Mouse (Mus musculus): Measurements from ENCODE around the gene Dbt.

The Dbt gene

GRCm38 (mm10) chr3:116512904-116513716 lies at the start of gene Dbt:
Gene Dbt, plus strand, starts transcription at chr3:116513070.
- peak; percentile 89 for DNase-seq (ENCODE audit: low spot score)

GRCm38 (mm10) chr3:116464318-116464717 lies 48.6 kb upstream of the Dbt start:
- no peak for DNase-seq (ENCODE audit: low spot score)

GRCm38 (mm10) chr3:116465709-116466108 lies 47.2 kb upstream of the Dbt start:
- DNase-seq (ENCODE audit: low spot score): peak; percentile 12

- no peak for DNase-seq (ENCODE audit: low spot score)
Observed at GRCm38 (mm10) chr3:116474602-116475001, 38.3 kb upstream of the Dbt start.

GRCm38 (mm10) chr3:116476686-116477298 lies 36.1 kb upstream of the Dbt start:
- DNase-seq (ENCODE audit: low spot score): no peak

- no peak for DNase-seq (ENCODE audit: low spot score)
Observed at GRCm38 (mm10) chr3:116477351-116477750, 35.5 kb upstream of the Dbt start.

GRCm38 (mm10) chr3:116480119-116480518 lies 32.8 kb upstream of the Dbt start:
- DNase-seq (ENCODE audit: low spot score): no peak

GRCm38 (mm10) chr3:116480937-116481336 lies 31.9 kb upstream of the Dbt start:
- no peak for DNase-seq (ENCODE audit: low spot score)

- no peak for DNase-seq (ENCODE audit: low spot score)
Observed at GRCm38 (mm10) chr3:116482724-116483123, 30.1 kb upstream of the Dbt start.

- no peak for DNase-seq (ENCODE audit: low spot score)
Observed at GRCm38 (mm10) chr3:116483271-116483670, 29.6 kb upstream of the Dbt start.

- no peak for DNase-seq (ENCODE audit: low spot score)
Observed at GRCm38 (mm10) chr3:116490920-116491319, 21.9 kb upstream of the Dbt start.

- DNase-seq (ENCODE audit: low spot score): no peak
Observed at GRCm38 (mm10) chr3:116491923-116492454, 20.9 kb upstream of the Dbt start.

GRCm38 (mm10) chr3:116493658-116494057 lies 19.2 kb upstream of the Dbt start:
- DNase-seq (ENCODE audit: low spot score): no peak

- no peak for DNase-seq (ENCODE audit: low spot score)
Observed at GRCm38 (mm10) chr3:116495671-116496070, 17.2 kb upstream of the Dbt start.

- peak; percentile 95 for DNase-seq (ENCODE audit: low spot score)
Observed at GRCm38 (mm10) chr3:116507772-116508351, 5.0 kb upstream of the Dbt start, which contains the start of gene Rtca. Gene Rtca, minus strand, starts transcription at chr3:116508208.

- peak; percentile 61 for DNase-seq (ENCODE audit: low spot score)
Observed at GRCm38 (mm10) chr3:116512151-116512903, 543 bp upstream of the Dbt start.

GRCm38 (mm10) chr3:116520141-116520761 lies 7.4 kb downstream of the Dbt start:
- no peak for DNase-seq (ENCODE audit: low spot score)

- DNase-seq (ENCODE audit: low spot score): no peak
Observed at GRCm38 (mm10) chr3:116529741-116530140, 16.9 kb downstream of the Dbt start.

GRCm38 (mm10) chr3:116530826-116531225 lies 18.0 kb downstream of the Dbt start:
- DNase-seq (ENCODE audit: low spot score): no peak

GRCm38 (mm10) chr3:116536428-116537199 lies 23.7 kb downstream of the Dbt start:
- no peak for DNase-seq (ENCODE audit: low spot score)

- DNase-seq (ENCODE audit: low spot score): no peak
Observed at GRCm38 (mm10) chr3:116537200-116537573, 24.3 kb downstream of the Dbt start.
